Mouse (Mus musculus): ENCODE results near the gene Tnfaip8l3.

GRCm38 (mm10) chr9:54034691-54035090 is 33.5 kb downstream of the Tnfaip8l3 start:
- no peak for TF ChIP-seq USF1 (IDR thresholded peaks at IDR 0.05; ENCODE audit: low read depth, low read length)
- TF ChIP-seq EP300 (IDR thresholded peaks at IDR 0.05; ENCODE audit: low read length), result no peak
- TF ChIP-seq POLR2A (IDR thresholded peaks at IDR 0.05; ENCODE audit: low read depth, low read length), result no peak
- TF ChIP-seq BHLHE40 (IDR thresholded peaks at IDR 0.05; ENCODE audit: low read depth, low read length), result no peak
- peak; percentile 70; the same call in 1 of the 2 replicates for TF ChIP-seq MAFK (IDR thresholded peaks at IDR 0.05; ENCODE audit: insufficient replicate concordance, low read length)
- TF ChIP-seq HCFC1 (IDR thresholded peaks at IDR 0.05; ENCODE audit: low read depth, low read length), result no peak

All from CH12.LX (cell line).